Mouse (Mus musculus): ENCODE results near the gene Slc17a8.
"Not testable (repeated sequence)": the region's sequence is repeated elsewhere in the genome, so short reads cannot be mapped to it uniquely, and the experiment has no call there.

The Slc17a8 gene

DNA sequence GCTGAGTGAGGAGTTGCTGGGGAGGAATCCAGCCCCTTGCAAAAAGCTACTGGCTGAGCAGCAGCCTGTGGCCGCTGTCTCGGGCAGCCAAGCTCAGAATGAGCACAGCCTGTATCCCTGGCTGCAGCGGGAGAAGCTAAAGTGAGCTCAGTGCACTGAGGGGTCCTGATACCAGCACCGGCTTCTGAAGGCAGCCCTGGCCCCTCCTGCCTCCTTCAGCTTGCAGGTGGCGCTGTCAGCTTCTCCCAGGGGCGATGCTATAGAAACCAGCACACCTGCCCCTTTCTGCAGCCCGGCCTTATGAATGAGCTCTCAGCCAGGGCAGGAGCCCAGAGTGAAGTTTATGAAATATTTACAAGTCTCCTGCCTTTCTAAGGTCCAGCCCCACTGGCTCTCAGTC lies at the start of gene Slc17a8:
Gene Slc17a8 (minus strand): TSS at position 125 of the 400 bp plus-strand sequence.
- no peak for DNase-seq (ENCODE audit: low read depth, low spot score)

DNA sequence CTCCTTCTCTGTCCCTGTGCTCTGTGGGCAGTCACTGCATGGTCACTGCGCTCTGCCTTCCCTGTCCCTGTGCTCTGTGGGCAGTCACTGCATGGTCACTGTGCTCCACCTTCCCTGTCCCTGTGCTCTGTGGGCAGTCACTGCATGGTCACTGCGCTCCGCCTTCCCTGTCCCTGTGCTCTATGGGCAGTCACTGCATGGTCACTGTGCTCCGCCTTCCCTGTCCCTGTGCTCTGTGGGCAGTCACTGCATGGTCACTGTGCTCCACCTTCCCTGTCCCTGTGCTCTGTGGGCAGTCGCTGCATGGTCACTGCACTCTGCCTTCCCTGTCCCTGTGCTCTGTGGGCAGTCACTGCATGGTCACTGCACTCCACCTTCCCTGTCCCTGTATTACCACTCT lies 49.3 kb upstream of the Slc17a8 start:
- not testable (repeated sequence) for DNase-seq (ENCODE audit: low read depth, low spot score)

DNA sequence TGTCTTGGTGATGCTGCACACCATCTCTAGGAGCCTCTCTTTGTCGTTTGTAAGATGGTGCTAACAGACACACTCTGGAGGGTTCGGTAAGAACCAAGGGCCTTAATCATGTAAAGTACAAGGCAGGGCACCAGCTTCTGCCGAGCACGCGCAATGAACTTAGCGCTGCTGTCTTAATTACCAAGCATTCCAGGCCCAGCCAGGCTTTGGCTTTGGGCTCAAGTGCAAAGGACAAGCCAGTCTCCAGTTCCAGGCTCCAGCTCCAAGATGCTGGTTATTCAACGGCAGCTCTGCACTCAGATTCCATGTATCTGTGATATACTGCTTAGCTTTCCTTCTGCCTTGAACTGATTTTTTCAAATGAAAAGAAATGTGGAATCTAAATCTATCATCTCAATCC lies 46.5 kb upstream of the Slc17a8 start:
- DNase-seq (ENCODE audit: low read depth, low spot score) = no peak

DNA sequence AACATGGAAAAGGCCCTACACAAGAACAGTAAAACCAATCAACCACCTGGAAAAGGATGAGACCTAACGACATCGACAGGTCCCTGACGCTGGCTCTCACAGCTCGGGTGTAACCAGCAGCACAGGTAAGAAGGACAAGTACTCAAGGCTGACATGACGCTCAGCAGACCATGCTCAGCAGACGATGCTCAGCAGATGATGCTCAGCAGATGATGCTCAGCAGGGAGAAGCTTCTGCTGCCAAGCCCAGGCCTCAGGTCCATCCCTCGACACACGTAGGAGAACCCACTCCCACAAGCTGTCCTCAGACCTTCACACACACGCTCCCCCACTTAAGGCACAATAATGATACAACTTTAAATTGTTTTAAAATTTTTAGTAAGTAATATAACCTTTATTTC lies 44.6 kb upstream of the Slc17a8 start:
- no peak for DNase-seq (ENCODE audit: low read depth, low spot score)

DNA sequence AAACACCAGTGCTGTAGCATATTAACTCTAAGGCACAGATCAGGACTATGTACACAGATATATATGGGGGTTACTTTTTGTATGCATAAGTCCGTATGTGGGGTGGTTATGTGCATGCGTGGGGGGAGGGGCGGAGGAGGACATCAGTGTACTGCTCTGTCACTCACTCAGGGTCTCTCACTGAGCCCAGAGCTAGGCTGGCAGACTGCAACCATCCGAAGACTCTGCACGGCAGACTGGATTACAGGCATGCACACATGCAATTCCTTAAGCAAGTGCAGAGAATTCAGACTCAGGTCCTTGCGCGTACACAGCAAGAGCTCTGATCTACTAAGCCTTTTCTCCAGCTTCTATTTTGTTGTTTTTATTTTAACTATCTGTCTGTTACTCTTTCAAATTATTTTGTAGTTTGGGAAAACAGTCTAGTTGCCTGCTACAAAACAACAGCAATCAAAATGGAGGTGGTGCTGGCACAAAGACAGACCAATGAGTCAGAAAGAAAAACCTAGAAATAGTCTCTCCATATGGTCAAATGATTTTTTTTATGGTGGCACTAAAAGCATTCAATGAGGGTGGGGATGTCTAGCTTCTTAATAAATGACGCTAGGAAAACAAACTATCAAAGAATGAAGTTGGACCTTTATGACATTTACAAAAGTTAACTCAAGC lies 44.1 kb upstream of the Slc17a8 start:
- DNase-seq (ENCODE audit: low read depth, low spot score) = no peak

DNA sequence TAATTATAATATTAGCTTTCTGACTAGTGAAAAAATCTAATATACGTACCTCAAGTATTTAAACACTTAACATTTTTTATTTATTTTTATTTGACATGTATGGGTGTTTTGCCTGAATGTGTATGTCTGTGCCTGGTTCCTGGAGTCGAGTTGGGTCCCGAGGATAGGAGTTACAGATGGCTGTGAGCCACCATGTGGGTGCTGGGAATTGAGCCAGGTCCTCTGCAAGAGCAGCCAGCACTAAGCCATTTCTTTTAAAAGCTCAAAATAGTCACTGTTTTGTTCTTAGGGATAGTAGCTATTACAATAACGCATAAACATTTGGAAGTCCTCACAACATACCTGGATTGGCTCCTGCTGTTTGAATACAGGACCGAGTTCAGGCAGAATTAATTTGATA lies 35.3 kb upstream of the Slc17a8 start:
- no peak for DNase-seq (ENCODE audit: low read depth, low spot score)

DNA sequence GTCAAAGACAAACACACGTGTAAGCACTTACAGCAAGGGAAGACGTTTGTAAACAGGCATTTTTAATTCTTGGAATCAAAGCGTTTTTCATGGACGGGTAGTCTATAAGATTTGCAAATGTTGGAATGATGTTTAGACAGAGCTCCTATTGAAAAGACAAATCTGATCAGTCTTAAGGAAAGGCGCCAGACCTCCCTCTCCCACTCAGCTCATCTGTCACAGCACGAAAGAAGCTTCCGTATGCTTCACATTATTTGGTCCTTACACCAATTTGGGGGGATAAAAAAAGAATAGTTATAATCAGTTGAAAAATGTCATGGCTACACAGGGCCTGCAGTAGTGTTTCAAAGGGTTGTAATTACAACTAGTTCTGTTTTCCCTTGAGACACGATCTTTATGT lies 31.9 kb upstream of the Slc17a8 start:
- no peak for DNase-seq (ENCODE audit: low read depth, low spot score)

DNA sequence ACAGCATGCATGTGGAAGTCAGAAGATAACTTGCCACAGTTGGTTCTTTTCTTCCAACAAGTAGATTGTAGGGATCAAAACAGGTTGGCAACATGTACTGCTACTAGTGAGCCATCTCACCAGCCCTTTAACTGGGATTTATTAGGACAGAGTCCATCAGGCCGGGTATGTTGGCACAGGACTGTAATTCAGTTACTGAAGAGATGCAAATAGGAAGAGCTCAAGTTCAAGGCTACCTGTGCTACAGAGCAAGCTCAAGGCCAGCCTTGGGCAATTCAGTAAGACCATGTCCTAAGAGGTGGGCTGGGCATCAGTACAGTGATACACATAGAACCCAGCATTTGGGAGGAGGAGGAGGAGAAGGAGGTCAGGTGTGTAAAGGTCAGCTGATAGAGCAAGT lies 30.6 kb upstream of the Slc17a8 start:
- no peak for DNase-seq (ENCODE audit: low read depth, low spot score)

DNA sequence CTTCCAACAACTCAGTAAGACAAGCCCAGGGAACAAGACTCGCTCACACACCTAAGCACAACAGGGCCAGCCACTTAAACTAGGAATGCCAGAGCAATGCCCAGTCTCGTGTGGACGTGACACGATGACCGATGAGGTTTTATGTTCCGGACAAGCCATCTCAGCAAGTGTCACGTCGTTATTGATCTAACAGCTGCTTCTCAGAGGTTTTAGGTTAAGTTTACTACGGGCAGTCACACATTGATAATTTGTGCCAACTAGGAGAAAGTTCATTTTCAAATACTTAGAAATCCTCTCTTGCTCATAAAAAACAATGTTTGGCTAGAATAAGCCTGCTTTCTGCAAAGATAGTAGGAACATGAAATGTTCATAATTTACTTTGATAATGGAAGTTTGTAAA lies 25.9 kb upstream of the Slc17a8 start:
- DNase-seq (ENCODE audit: low read depth, low spot score) = no peak

DNA sequence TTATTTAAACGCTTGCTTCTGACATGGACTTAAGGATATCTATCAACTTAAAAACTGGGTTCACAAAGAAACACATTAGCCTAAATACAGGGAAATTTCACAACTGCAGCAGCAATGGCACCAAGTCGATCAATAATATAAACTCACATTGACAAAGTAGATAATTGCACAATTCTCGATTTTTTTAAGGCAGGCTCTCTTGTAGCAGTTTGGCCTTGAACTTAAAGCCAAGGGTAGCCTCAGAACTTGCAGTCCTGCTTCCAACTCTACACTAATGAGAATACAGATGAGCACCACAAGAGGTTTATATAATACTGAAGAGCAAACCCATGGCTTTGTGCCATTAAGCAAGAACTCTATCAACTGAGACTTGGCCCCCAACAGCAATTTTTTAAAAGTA lies 15.9 kb upstream of the Slc17a8 start:
- DNase-seq (ENCODE audit: low read depth, low spot score) = no peak

DNA sequence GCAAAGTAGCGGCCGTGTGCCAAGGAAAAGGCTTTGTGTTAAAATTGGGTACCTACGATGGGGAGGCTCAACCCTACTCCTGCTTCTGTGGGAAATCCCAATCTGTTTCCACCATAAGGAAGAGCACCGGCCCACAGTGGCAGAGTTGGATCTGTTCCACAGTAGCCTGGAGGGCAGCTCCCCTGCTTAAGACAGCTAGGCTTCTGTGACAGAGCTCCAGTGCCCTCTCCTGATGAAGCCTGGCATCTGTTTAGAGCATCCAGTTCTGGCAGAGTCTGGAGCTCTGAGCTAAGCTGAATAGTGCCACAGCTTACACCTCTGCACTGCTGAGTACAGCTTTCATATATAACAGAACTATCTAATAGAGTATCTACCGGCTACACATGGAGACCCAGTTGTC lies 14.0 kb upstream of the Slc17a8 start:
- no peak for DNase-seq (ENCODE audit: low read depth, low spot score)

DNA sequence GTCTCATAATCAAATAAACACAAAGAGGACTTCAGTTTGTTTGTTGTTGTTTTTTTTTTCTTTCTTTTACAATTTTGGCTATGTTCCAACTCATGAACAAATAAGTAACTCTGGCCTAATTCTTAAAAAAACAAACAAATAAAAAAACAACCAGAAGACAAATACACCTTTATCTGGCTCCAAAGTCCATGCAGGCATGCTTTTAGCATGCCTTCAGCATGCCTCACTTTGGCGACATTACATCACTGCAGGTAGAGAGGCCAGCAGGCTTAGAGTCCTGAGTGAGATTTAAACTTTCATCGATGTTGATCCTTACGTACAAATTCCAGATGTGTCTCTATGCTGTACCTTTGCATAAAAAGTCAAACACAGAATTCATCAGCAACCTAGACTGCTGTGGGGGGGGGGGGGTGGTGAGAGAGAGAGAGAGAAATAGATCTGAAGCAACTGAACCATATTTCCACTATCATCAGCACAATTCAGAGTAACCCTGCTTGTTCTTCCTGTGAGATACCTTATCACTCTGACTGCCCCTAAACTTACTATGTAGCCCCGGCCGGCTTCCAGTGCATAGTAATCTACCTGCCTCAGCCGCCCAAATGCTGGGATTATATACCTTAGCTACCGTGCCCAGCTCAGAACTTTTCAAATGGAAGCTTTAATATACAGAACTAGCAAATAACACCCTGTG lies 12.8 kb upstream of the Slc17a8 start:
- no peak for DNase-seq (ENCODE audit: low read depth, low spot score)

DNA sequence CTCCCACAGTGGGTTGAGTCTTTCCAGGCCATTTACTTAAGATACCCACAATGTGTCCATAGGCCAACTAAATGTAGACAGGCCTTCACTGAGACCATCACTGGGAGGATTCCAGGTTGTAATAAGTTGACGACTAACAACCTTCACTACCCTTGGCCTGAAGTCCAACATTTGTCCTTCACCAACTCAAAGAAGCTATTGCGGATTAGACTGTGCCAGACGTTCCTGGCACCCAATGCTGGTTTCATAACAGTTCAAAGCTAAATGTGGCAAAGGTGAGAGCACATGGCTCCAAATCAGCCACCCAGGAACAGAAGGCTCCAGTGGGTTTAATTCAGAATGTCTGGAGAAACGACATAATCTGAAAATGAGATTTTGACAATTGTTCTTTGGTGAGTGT lies 12.1 kb upstream of the Slc17a8 start:
- DNase-seq (ENCODE audit: low read depth, low spot score) = no peak

DNA sequence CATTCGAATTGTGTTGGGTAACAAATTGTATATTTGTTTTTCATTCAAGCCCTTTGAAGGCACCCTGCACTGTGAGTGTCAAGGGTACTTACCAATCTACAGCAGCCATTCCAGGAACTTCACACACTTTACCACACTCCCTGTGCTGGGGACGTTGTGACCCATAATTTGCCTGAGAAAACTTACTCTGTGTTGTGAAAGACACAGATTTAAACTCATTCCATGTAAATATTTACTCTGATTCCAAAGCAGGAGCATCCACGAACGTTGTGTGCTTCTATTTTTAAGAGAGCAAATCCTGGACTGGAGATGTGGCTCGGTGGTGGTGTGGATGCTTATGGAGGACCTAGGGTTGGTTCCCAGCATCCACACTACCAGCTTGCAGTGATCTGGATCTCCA lies 10.8 kb upstream of the Slc17a8 start:
- DNase-seq (ENCODE audit: low read depth, low spot score) = no peak

DNA sequence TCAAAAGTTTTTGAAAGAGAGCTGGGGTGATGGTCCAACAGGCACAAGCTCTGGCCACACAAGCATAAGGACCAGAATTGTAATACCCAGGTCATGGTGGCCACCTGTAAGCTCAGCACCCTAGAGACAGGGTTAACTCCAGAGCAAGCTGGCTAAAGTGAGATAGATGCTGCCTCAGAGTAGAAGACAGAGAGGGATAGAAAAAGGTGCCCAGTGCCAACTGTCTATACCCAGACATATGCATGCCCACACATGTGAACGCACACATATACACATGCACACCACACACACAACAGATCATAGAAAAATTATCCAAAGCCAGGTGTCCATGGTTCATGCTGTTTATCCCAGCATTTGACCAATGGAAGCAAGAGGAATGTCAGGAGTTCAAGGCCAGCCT lies 9.5 kb upstream of the Slc17a8 start:
- no peak for DNase-seq (ENCODE audit: low read depth, low spot score)

DNA sequence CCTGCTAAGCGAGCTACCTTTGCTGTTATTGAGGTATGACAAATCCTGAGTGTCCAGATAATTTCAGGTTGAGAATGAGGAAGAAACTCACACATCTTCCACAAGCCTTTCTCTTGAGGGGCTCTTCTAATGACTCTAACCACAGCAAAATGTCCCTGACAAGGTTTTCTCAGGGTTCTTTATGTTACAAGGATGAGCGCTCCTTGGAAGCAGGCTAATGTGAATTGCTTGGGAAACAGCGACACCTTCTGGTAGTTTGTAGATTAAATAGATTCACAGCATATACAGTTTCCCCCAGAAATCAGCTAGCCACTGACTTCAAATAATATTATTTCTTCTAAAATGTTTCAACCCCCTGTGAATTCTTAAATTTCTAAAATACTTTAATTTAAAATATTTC lies 9.0 kb upstream of the Slc17a8 start:
- DNase-seq (ENCODE audit: low read depth, low spot score) = peak; percentile 60

DNA sequence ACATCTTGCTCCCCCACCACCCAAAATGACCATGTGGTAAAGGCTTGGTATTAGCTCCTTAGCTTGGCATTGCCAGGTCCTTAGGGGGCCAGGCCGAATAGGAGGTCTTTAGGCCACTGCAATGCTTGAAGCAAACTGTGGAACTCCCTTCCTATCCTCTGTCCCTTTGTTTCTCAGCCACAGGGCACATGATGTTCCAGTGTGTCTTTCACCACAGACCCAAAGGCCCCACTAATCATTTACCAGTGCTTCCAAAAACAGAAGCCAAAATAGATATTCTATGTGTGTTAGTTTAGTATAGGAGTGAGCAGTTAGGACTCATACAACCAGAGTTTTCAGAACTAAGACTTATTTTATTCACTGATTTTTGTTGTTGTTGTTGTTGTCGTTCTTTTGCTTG lies 5.7 kb upstream of the Slc17a8 start:
- DNase-seq (ENCODE audit: low read depth, low spot score) = no peak

DNA sequence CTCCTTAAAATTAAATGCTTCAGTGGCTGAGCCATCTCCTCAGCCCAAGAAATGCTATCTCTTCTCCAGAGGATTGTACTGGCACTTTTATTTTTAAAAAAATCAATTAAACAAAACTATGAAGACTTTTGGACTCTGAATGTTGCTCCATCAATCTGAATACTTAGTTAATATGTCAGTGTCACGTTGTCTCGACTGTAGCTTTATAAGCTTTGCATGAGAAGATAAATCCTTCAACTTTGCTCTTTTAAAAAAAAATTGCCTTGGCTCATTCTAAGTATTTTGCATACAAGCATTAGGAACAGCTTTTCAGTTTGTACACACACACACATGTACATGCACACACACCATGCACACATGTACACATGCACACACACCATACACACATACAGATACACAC lies 3.1 kb upstream of the Slc17a8 start:
- DNase-seq (ENCODE audit: low read depth, low spot score) = no peak

DNA sequence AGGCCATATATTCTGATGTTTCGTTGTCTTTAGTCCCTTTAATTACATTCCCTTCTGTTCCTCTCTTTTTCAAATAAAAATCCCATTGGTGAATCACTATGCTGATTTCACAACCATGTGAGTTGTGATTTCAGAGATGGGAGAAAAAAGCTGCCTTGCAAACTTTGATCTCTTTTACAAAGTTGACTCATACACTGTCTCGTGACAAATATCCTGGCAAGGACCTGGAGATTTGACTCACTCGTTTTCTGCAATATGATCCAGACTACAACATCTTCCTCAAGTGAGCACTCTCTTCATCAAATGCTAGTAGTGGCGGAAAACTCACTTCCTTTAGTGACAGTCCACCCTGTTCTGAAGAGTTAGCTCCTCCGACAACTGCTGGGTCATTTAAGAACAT lies 21.7 kb downstream of the Slc17a8 start:
- peak; percentile 21 for DNase-seq (ENCODE audit: low read depth, low spot score)

DNA sequence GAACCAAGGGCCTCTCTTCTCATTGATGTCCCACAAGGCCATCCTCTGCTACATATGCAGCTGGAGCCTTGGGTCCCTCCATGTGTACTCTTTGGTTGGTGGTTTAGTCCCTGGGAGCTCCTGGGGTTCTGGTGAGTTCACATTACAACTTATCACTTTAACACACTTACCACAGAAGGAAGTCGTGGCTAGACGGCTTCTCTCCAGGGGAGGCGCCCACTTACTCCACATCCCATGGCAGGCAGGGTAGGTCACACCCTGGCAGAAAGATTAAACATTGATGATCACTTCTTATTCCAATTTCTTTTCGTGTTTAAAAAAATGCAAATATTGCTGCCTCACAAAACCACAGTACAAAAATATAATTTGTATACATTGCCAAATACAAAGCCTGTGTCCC lies 23.8 kb downstream of the Slc17a8 start:
- peak; percentile 12 for DNase-seq (ENCODE audit: low read depth, low spot score)

DNA sequence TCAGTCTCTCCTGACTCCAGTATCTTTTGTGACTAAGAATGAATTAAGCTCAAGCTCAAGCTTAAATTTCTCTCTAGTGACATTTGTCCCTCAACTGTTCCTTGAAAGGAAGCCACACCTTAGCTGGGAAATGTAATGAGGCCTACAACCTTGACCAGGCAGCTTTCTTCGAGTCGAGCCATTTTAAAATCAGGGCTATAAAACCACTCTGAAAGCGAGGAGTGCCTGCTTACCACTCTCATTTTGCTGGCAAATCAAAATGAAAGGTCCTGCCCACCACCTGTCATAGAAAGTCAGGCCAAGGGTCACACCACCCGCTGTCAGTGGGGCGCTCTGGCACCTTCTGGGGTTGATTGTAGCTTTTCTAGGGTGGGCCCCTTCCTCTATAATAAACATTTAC lies 25.1 kb downstream of the Slc17a8 start:
- no peak for DNase-seq (ENCODE audit: low read depth, low spot score)

DNA sequence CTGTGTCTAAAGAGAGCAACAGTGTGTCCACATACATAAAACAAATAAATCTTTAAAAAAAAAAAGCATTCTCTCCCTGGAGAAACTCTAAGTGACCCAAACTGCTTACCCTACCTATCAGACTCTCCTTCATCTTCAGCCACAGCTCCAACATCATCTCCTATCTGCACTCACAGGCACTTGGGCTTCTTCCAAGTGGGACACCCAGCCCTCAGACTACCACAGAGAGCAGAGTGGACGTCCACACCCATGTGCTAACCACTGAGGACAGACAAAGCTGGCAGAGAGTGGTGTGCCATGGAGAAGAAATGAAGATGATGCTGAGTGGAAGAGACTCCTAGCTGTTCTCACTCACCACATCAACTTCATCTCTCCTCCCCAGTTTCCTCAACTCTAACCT lies 25.5 kb downstream of the Slc17a8 start:
- no peak for DNase-seq (ENCODE audit: low read depth, low spot score)

DNA sequence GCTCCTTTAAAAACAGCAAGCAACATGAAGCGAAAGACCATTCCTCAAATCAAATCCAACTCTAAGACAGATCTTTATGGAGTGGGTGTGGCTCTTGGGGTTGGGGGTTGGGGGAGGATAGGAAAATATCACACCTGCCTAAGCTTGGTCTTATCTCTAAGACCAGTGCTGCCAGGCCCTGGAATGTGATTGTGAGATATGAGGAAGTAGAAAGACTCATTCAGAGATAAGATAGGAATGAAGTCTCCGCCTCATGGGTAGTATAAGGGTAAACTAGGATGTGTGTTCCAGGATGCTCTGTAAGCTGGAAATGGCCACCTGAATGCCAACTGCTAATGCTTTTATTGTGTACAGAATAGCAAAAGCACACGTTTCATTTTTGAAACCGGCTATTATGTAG lies 26.7 kb downstream of the Slc17a8 start:
- no peak for DNase-seq (ENCODE audit: low read depth, low spot score)

DNA sequence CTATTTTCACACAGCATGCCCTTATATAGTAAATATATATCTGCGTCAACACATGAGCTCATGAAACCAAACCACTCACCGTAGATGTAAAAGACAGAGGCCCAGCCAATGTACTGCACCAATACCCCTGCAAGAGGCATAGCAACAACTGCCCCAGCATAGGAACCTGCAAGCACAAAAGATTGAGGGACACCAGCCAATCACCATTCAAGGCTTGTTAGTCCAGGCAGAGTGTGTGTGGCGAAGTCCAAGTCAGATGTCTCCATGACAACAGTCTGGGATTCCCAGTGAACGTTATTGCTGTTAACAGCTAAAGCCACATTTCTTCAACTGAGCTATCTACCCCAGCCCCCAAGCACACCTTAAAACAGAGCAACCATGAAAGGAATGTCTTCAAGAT lies 28.3 kb downstream of the Slc17a8 start:
- DNase-seq (ENCODE audit: low read depth, low spot score) = no peak
